Mouse (Mus musculus): ENCODE results near the gene St5. TPM values are rescaled to one million over a fixed set of nuclear protein-coding genes. Genes with fewer than 3 reads are reported as not detected.

The St5 gene
- total and polyA plus RNA-seq, 3 experiments: 18.9 to 51.5 (median 34.7) TPM

DNA sequence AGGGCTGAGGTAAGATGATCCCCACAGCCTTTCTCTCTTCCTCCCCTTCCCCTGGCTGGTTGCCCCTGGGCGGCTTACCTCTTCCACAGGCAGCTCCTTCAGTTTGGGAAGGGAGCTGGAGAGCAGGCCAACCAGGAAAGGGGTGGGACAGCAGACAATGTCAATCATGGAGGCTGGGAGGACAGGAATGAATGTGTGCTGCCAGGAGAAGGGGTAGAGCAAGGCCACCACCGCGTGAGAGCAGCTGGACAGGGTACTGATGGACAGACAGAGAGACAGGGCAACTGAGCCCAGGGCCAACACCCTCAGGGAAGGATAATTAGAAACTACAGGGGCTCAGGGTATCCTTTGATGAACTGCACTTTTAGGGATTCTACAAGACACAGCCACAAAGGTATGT lies 175.9 kb downstream of the St5 start:
- no peak for DNase-seq

DNA sequence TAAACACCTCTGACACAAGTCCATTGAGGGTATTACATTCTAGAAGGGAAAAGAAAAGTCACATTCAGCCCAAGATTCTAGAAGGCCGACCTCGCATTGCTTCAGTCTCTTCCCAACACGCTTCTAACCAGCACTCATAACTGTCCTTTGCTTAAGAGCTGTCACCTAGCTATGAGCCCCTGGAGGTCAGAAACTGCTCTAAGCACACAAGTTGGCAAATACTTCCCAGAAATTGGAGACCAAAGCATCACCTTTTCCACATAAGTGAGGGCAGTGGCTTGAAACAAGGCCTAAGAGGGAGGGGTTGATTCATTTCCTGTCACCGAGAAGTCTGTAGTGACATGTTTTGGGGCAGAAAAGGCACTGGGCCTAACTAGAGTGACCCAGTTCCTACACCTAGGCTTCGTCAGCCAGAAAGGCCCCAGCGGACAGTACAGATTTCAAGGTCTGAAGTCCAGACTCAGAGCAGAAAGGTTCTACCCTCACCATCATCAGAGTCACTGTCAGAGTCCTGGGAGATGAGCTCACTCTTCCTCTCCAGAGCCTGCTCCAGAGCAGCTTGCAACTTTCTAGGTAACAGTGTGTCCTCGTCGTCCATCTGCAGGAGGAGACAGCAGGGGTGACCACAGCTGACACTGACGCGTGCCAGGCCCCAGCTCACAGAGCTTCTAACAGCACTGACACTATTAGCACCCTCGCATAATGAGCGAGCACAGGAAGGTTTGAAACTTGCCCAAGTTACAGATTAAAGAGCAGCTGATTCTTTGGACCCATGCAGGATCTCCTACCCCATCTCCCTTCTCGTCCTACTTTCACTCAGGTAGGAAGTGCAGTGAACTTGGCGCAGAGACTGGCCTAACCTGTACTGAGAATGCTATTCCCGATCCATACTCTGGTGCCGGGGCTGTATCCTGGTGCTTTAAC lies 177.4 kb downstream of the St5 start:
- no peak for DNase-seq

- DNase-seq: no peak
Observed at GRCm38 (mm10) chr7:109524763-109525162, 178.6 kb downstream of the St5 start.

DNA sequence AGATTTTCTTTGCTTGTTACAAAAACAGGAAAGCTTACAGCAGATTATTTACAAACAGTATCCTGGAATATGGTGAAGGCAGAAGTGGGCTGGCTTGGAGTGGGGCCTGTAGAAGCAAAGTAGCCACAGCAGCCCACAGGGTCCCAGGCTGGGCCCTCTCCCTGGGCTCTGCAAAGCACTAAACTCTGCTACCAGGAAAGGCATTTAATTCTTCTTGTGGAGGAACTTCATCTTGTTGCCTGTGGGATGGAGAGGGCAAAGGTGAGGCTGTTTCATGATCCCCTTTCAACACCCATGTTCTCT lies 179.0 kb downstream of the St5 start:
- DNase-seq: no peak

DNA sequence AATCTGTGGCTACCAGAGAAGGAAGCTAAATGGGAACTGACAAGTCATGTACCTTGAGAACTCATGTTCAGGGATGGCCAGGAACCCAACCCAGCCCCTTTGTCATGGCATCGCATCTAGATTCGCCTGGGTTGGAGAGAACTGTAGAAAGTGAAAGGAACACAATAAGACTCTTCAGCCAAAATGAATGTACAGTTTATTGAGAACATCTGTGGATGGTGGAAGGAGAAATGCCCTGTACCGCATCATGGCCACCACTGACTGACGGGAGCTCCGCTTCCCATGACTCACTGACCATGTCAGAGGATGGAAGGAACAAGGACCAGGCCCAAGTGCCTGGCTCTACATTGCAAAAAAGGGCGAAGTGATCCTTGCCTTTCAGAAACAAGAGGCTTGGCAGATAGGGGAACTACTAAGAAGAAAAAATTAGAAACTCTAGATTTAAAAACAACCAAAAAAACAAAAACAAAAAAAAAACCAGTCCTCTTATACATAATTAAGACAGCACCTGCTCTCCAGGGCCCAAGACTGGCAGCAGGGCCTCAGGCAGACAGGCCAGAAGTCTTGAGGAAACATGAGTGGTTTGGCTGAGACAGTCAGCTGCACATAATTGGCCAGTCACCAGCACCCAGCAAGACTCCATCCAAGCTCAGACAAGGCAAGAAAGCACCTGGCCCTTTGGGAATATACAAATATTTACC lies 179.5 kb downstream of the St5 start:
- DNase-seq: no peak

GRCm38 (mm10) chr7:109523304-109523703 lies 180.1 kb downstream of the St5 start:
- DNase-seq: no peak

GRCm38 (mm10) chr7:109522084-109522483 lies 181.3 kb downstream of the St5 start:
- no peak for DNase-seq

GRCm38 (mm10) chr7:109519936-109520335 lies 183.5 kb downstream of the St5 start:
- no peak for DNase-seq

- peak; percentile 99 for DNase-seq
Observed at GRCm38 (mm10) chr7:109518838-109519696, 184.3 kb downstream of the St5 start, which contains the start of gene Rpl27a. TSS of gene Rpl27a (plus strand) at chr7:109519147.

- DNase-seq: no peak
Observed at GRCm38 (mm10) chr7:109518036-109518681, 185.2 kb downstream of the St5 start.

DNA sequence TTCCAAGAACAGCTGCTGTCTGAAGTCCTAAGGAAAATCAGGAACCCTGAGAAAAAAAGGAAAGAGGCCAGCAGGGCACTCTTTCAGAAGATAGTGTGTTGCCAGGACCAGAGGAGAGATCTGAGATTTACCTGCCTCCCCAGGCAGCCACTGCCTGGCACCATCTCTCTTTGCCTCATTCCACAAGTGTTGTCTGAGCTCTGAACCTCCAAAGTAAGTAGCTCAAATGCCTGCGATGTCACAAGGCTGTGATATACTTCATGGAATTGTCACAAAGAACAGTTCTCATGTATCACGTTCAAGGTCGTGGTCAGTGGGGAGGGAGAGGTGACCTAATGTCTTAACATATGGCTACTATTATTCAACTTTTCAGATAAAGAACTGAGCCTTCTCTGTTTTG lies 186.9 kb downstream of the St5 start:
- no peak for DNase-seq

- no peak for DNase-seq
Observed at GRCm38 (mm10) chr7:109511838-109512237, 191.6 kb downstream of the St5 start.

DNA sequence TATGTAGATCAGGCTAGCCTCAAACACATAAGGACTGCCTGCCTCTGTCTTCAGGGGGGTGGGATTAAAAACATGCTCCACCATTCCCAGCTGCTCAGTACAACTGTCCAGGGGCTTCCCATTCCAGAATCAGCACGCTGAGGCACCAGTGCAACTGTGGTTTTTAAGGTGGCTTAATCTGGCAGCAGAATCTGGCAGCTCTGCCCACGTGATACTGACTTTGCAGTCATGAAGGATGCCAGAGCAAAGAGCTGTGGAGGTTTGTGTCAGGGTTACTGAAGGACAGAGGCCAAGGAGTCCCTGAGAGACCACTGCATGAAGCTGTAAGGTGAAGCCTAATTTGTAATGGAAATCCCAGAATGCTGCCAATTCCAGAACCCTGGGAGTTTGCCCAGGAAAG lies 192.6 kb downstream of the St5 start:
- no peak for DNase-seq

DNA sequence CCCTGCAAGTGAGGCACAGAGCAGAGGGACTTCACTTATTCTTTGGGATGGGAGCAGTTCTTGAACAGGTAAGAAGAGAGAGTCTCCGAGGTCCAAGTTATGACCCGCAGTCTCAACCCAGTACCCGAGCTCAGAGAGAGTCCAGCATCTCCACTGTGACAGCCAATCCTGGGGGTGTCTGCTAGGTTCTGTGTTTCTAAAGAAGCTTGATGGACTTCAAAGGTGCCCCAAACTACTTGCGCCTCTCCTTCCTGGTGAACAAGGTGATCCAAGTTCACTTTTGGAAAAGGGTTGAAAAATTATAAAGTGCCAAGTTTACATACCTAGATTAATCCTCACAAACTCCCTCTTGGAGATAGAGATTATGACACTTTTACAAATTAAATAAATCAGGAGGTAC lies 195.4 kb downstream of the St5 start, which contains the start of gene Trim66:
Gene Trim66 (minus strand): TSS at position 101 of the 400 bp plus-strand sequence.
- no peak for DNase-seq

- no peak for DNase-seq
Observed at GRCm38 (mm10) chr7:109507572-109507971, 195.8 kb downstream of the St5 start.

DNA sequence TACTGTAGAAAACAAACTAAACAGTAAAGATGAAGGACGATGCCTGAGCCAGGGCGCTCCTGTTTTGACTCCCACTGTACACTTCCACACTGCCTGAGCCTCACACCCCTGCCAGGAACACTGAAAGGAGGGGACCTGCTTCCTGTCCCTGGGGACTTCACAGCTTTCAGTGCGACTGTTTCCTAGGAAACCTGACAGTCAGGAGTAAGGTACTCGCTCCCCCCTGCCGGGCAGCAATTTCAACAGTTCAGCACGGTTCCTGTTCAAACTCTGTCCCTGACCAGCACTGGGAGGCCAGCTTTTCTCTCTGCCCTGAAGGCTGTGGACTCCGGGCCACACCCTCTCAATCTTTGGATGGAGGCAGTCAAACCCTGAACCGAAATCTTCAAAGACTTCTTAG lies 196.3 kb downstream of the St5 start:
- DNase-seq: peak; percentile 7

DNA sequence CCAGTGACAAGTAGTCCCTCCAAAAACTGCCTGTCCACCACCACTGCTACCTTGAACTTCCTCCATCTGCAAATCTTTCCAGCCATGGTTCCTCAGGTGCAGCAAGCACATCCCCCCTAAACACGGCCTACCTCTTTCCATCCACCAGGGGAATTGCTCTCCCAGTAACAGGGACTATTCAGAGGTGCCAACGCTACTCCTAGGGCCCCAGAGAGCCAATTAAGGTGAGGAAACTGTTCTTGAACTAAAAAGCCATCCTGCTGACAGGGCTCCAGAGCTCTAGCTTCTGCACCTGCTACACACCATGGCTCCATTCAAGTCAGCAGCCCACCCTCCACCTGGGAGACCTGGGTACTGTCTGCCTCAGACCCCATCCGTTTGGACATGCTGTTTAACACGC lies 205.9 kb downstream of the St5 start:
- no peak for DNase-seq

GRCm38 (mm10) chr7:109493319-109494316 lies 209.8 kb downstream of the St5 start:
- peak; percentile 11 for DNase-seq

DNA sequence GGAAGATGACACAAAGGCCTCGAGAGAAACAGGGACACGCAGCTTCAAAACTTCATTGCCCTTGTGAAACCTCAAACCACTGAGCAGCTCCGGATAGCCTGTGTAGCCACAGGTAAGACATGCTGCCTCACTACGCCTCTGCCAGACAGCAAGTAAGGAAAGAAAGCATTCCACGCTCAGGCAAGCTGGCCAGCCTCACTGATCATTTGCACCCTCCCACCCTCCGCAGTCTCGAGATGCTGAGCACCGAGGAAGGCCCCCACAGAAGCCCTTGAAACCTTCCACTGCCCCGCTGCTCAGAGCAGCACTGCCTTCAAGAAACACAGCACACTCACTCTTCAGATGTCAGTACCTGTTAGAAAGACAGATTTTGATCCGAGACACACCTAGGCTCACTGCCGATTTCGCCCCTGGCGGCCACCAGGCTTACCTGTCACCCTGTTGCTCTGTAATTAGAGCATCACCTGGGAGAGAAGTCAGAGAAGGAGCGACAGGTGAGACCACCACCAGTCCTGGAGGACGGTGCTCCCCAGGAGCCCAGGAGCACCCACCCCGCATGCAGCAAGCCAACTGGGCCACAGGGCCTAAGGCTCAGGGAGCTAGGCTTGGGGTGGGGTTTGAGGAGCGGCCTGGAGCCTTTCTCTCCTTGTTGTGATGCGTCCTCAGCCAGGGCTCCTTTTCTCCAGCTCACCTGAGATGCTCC lies 210.6 kb downstream of the St5 start:
- no peak for DNase-seq

GRCm38 (mm10) chr7:109484221-109484620 lies 219.2 kb downstream of the St5 start:
- DNase-seq: no peak

Measured in adrenal gland, adult 2 months (tissue).